Comparison of ENCODE assay signal across 8 mouse cellular contexts in the genomic region with DNA sequence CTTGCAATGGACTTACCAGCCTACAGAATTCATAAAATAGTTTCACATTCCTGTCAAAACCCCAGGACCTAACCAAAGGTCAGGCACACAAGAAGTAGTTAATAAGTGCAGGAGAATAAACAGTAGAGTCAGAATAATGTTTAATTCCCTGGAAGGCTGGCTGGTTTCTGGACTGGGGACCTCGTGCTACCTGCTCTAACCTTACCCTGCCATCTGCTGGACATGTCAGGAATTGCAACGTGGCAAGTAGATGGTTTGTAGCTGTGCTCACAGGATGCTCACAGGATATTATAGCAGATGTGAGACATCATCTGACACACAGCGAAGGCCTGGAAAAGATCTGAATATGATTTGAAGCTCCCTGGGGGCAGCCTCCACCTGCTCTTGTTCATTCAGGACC. TPM values are rescaled to one million over a fixed set of nuclear protein-coding genes. Genes with fewer than 3 reads are reported as not detected.
A peak's percentile ranks its signal among the peaks of the same experiment; 100 is the strongest.
DNase-seq lines count a peak whose midpoint lies in the region; ATAC-seq and TF ChIP-seq lines count a peak whose summit lies in the region.

No protein-coding gene starts in this region.

- intact Hi-C loops in heart, postnatal 14 days (cut with DNase I), result loop anchor here (2.0 kb wide), 1 partner anchor 20 kb away; no protein-coding TSS in a partner anchor

- TF ChIP-seq CTCF in CH12.LX (conservative IDR thresholded peaks at IDR 0.05 in 1 of 2, IDR thresholded peaks at IDR 0.05 in 1 of 2; ENCODE audit: low read depth in 2 of 2, low read length in 2 of 2), result peak; percentile 98 to 99
- TF ChIP-seq CTCF in thymus, adult 2 months (IDR thresholded peaks at IDR 0.05; ENCODE audit: borderline replicate concordance, control insufficient read depth, extremely low read depth, insufficient read depth, low read length, poor library complexity), result no peak

- H3K27me3 ChIP-seq in CH12.LX (replicated peaks), result no peaks in the 10 kb centered on the region
- no peaks in the 10 kb centered on the region for H3K27me3 ChIP-seq in embryonic facial prominence, embryonic 11.5 days (ENCODE audit: control insufficient read depth, insufficient read depth, low read length)
- H3K27me3 ChIP-seq in thymus, adult 2 months (ENCODE audit: control insufficient read depth, insufficient read depth, low read length), result no peaks in the 10 kb centered on the region

- H3K4me3 ChIP-seq in CH12.LX (replicated peaks in 1 of 3; ENCODE audit: low read depth in 2 of 3, low read length in 2 of 3, poor library complexity in 1 of 3), result no peak overlapping the region
- H3K4me3 ChIP-seq in embryonic facial prominence, embryonic 11.5 days (ENCODE audit: low read depth, low read length), result no peak overlapping the region
- H3K4me3 ChIP-seq in thymus, adult 2 months (ENCODE audit: control insufficient read depth, insufficient read depth, low read length), result no peak overlapping the region

- no peaks in the 10 kb centered on the region for H3K79me2 ChIP-seq in CH12.LX (replicated peaks; ENCODE audit: control insufficient read depth, extremely low read depth, insufficient read depth, poor library complexity, severe bottlenecking)

- in situ Hi-C loops in CH12.LX (cut with MboI; ENCODE audit: low pct_ligation_motif_present, low pct_unique_long_range_greater_than_20kb, low sequenced_read_pairs), result no loop called here

- H3K9ac ChIP-seq in CH12.LX (ENCODE audit: insufficient read depth, low read depth), result no peak overlapping the region
- H3K9ac ChIP-seq in embryonic facial prominence, embryonic 11.5 days (replicated peaks; ENCODE audit: low read length), result no peak overlapping the region

- H3K4me1 ChIP-seq in CH12.LX (ENCODE audit: control insufficient read depth in 1 of 2, insufficient read depth in 2 of 2), result peaks cover 28 to 55% of the 10 kb centered on the region in 2 experiments
- no peaks in the 10 kb centered on the region for H3K4me1 ChIP-seq in embryonic facial prominence, embryonic 11.5 days (ENCODE audit: control insufficient read depth, insufficient read depth, low read length)
- peaks cover 28% of the 10 kb centered on the region for H3K4me1 ChIP-seq in thymus, adult 2 months (replicated peaks; ENCODE audit: control insufficient read depth, insufficient read depth, low read length)

- no peak overlapping the region for H3K4me2 ChIP-seq in CH12.LX (ENCODE audit: insufficient read depth, low read depth, poor library complexity, severe bottlenecking)
- no peak overlapping the region for H3K4me2 ChIP-seq in embryonic facial prominence, embryonic 11.5 days (ENCODE audit: low read depth, low read length)

- no peaks in the 10 kb centered on the region for H3K36me3 ChIP-seq in CH12.LX (replicated peaks in 1 of 2; ENCODE audit: control insufficient read depth in 1 of 2, insufficient read depth in 1 of 2, low read length in 1 of 2)
- no peaks in the 10 kb centered on the region for H3K36me3 ChIP-seq in embryonic facial prominence, embryonic 11.5 days (replicated peaks; ENCODE audit: control insufficient read depth, insufficient read depth, low read depth, low read length)
- no peaks in the 10 kb centered on the region for H3K36me3 ChIP-seq in thymus, adult 2 months (ENCODE audit: control insufficient read depth, insufficient read depth, low read length)

- dilution Hi-C loops in CH12.LX (cut with MboI; ENCODE audit: extremely low pct_ligation_motif_present, extremely low pct_unique_long_range_greater_than_20kb, low sequenced_read_pairs), result no loop called here

- ATAC-seq in embryonic facial prominence, embryonic 11.5 days (replicated peaks; ENCODE audit: insufficient number of reproducible peaks, low FRiP score, low TSS enrichment, low read depth), result no peak
- peak; percentile 77 for ATAC-seq in neutrophil, adult 5-6 weeks (ENCODE audit: extremely low read depth, insufficient number of reproducible peaks, low FRiP score, poor library complexity, severe bottlenecking)

- no peak for TF ChIP-seq EP300 in CH12.LX (IDR thresholded peaks at IDR 0.05; ENCODE audit: low read length)

- 8% methylated on average over 3 of the region's 3 CpGs for WGBS in embryonic facial prominence, embryonic 11.5 days
- 4% methylated on average over 3 of the region's 3 CpGs for WGBS in thymus, adult 2 months

- TF ChIP-seq RAD21 in CH12.LX (IDR thresholded peaks at IDR 0.05; ENCODE audit: low read depth, low read length), result peak; percentile 93

- TF ChIP-seq POLR2A in CH12.LX (IDR thresholded peaks at IDR 0.05; ENCODE audit: low read depth, low read length), result no peak
- no peak for TF ChIP-seq POLR2A in thymus, adult 2 months (IDR thresholded peaks at IDR 0.05; ENCODE audit: control insufficient read depth, extremely low read depth, insufficient read depth, low read length, poor library complexity)

- DNase-seq in CH12.LX (ENCODE audit: extremely low read depth), result peak; percentile 90
- peak; percentile 84 for DNase-seq in adrenal gland, postnatal 36 days
- peak; percentile 88 for DNase-seq in embryonic facial prominence, embryonic 11.5 days (ENCODE audit: low spot score)
- peak; percentile 82 to 90 for DNase-seq in heart, postnatal 14 days
- DNase-seq in kidney, postnatal 36 days, result peak; percentile 83 to 93
- peak; percentile 73 for DNase-seq in lung, adult 18-20 months
- peak; percentile 87 for DNase-seq in thymus, adult 2 months

- H3K9me3 ChIP-seq in CH12.LX (replicated peaks; ENCODE audit: low read length), result peaks cover 16% of the 10 kb centered on the region
- no peaks in the 10 kb centered on the region for H3K9me3 ChIP-seq in embryonic facial prominence, embryonic 11.5 days (replicated peaks; ENCODE audit: control insufficient read depth, low read length)

- H3K27ac ChIP-seq in CH12.LX (ENCODE audit: insufficient read depth, low read depth), result no peak overlapping the region
- H3K27ac ChIP-seq in embryonic facial prominence, embryonic 11.5 days (replicated peaks; ENCODE audit: low read depth, low read length), result no peak overlapping the region
- H3K27ac ChIP-seq in thymus, adult 2 months (ENCODE audit: control insufficient read depth, insufficient read depth, low read length), result no peak overlapping the region

TF ChIP-seq in CH12.LX, 34 proteins besides CTCF, POLR2A, EP300 and RAD21 (continues in another document):
- TF ChIP-seq MAZ (IDR thresholded peaks at IDR 0.05; ENCODE audit: low read depth, low read length) (no peak), MXI1 (IDR thresholded peaks at IDR 0.05; ENCODE audit: low read depth, low read length) (no peak), MEF2A (IDR thresholded peaks at IDR 0.05; ENCODE audit: borderline replicate concordance, low read depth, low read length) (no peak), RCOR1 (conservative IDR thresholded peaks at IDR 0.05; ENCODE audit: low read depth, low read length) (no peak), MAFK (IDR thresholded peaks at IDR 0.05; ENCODE audit: insufficient replicate concordance, low read length) (no peak), POLR2AphosphoS2 (IDR thresholded peaks at IDR 0.05; ENCODE audit: low read depth, low read length) (no peak), USF1 (IDR thresholded peaks at IDR 0.05; ENCODE audit: low read depth, low read length) (no peak), BHLHE40 (IDR thresholded peaks at IDR 0.05; ENCODE audit: low read depth, low read length) (no peak), ZNF384 (IDR thresholded peaks at IDR 0.05; ENCODE audit: low read depth, low read length) (no peak), HCFC1 (IDR thresholded peaks at IDR 0.05; ENCODE audit: low read depth, low read length) (no peak), ZMIZ1 (IDR thresholded peaks at IDR 0.05; ENCODE audit: low read depth, low read length) (no peak), TCF12 (IDR thresholded peaks at IDR 0.05; ENCODE audit: low read depth, low read length) (0 out of 2 replicates have a peak, but pooled peaks have one; percentile 11), GABPA (IDR thresholded peaks at IDR 0.05; ENCODE audit: insufficient replicate concordance, low read depth, low read length) (no peak), CHD2 (IDR thresholded peaks at IDR 0.05; ENCODE audit: low read length) (no peak), IRF4 (IDR thresholded peaks at IDR 0.05; ENCODE audit: low read depth, low read length) (peak; percentile 27; the same call in 1 of the 2 replicates)

RNA-seq across cellular contexts. Expression of a gene that starts 7.3 kb away (rescaled TPM):
- total RNA-seq in CH12.LX (2012; rRNA removed), result 4.1 and 5.5 TPM in 2 replicates
- 5.3 and 6.2 TPM in 2 replicates for total RNA-seq in CH12.LX (2014; rRNA removed)
- polyA plus RNA-seq in CH12.LX (2012; ENCODE audit: insufficient read length, low read depth), result 2.7 and 3.0 TPM in 2 replicates
- total RNA-seq in adrenal gland, postnatal 36 days (2021), result 1 to 10 TPM; 1.1 to 1.3 TPM
- 0.92 and 1.2 TPM in 2 replicates for polyA plus RNA-seq in embryonic facial prominence, embryonic 11.5 days (2014; fragmentation: Nextera tagmentation; extraction: Ambion mirVana)
- 100 to 1,000 TPM; 470 to 485 TPM for total RNA-seq in heart, postnatal 14 days (2021)
- not detected in 2 replicates for total RNA-seq in neutrophil, adult 5-6 weeks (2017)
- polyA plus RNA-seq in thymus, adult 2 months (2012; rRNA removed), result 31.8 and 64.7 TPM in 2 replicates

RNA-seq across cellular contexts. Expression of a gene that starts 37.7 kb away (rescaled TPM):
- total RNA-seq in CH12.LX (2012; rRNA removed) (not detected in 2 replicates), CH12.LX (2014; rRNA removed) (not detected in 2 replicates)
- not detected in 2 replicates for polyA plus RNA-seq in CH12.LX (2012; ENCODE audit: insufficient read length, low read depth)
- not detected for total RNA-seq in adrenal gland, postnatal 36 days (2021)
- 4.5 and 5.1 TPM in 2 replicates for polyA plus RNA-seq in embryonic facial prominence, embryonic 11.5 days (2014; fragmentation: Nextera tagmentation; extraction: Ambion mirVana)
- not detected for total RNA-seq in heart, postnatal 14 days (2021)
- total RNA-seq in neutrophil, adult 5-6 weeks (2017), result not detected in 2 replicates
- not detected in 2 replicates for polyA plus RNA-seq in thymus, adult 2 months (2012; rRNA removed)

RNA-seq across cellular contexts. Expression of a gene that starts 40.0 kb away (rescaled TPM):
- total RNA-seq in CH12.LX (2012; rRNA removed) (5.4 and 11.5 TPM in 2 replicates), CH12.LX (2014; rRNA removed) (6.8 and 7.6 TPM in 2 replicates)
- 3.0 and 3.1 TPM in 2 replicates for polyA plus RNA-seq in CH12.LX (2012; ENCODE audit: insufficient read length, low read depth)
- total RNA-seq in adrenal gland, postnatal 36 days (2021), result 1 to 10 TPM; 2.8 to 3.7 TPM
- 12.2 and 12.5 TPM in 2 replicates for polyA plus RNA-seq in embryonic facial prominence, embryonic 11.5 days (2014; fragmentation: Nextera tagmentation; extraction: Ambion mirVana)
- total RNA-seq in heart, postnatal 14 days (2021), result 1 to 10 TPM; 3.6 to 4.0 TPM
- 2.8 TPM in 2 replicates for total RNA-seq in neutrophil, adult 5-6 weeks (2017)
- 1.4 and 2.0 TPM in 2 replicates for polyA plus RNA-seq in thymus, adult 2 months (2012; rRNA removed)

RNA-seq across cellular contexts. Expression of a gene that starts 59.1 kb away (rescaled TPM):
- total RNA-seq in CH12.LX (2012; rRNA removed) (0.34 and 1.2 TPM in 2 replicates), CH12.LX (2014; rRNA removed) (0.24 and 0.50 TPM in 2 replicates)
- 0.33 and 0.54 TPM in 2 replicates for polyA plus RNA-seq in CH12.LX (2012; ENCODE audit: insufficient read length, low read depth)
- 1 to 10 TPM; 1.5 to 1.7 TPM for total RNA-seq in adrenal gland, postnatal 36 days (2021)
- 0.42 and 0.43 TPM in 2 replicates for polyA plus RNA-seq in embryonic facial prominence, embryonic 11.5 days (2014; fragmentation: Nextera tagmentation; extraction: Ambion mirVana)
- total RNA-seq in heart, postnatal 14 days (2021), result 1 to 10 TPM in 1 of 2 experiments, under 1 TPM in 1; 0.48 to 1.3 TPM
- 1.6 and 2.3 TPM in 2 replicates for total RNA-seq in neutrophil, adult 5-6 weeks (2017)
- 1.7 and 2.1 TPM in 2 replicates for polyA plus RNA-seq in thymus, adult 2 months (2012; rRNA removed)

Comparison
In these comparisons a context has a peak if more than half of its experiments do, and no peak if none do; other contexts are left out.
1. RNA of a gene that starts 7.3 kb away (total RNA-seq): 470 to 485 TPM in heart, postnatal 14 days; 4.1 to 6.2 TPM in CH12.LX, 1.1 to 1.3 TPM in adrenal gland, postnatal 36 days and not detected in neutrophil, adult 5-6 weeks; every median in the first group is over 10 times any median in the second.
2. Peak in every context shown above with its lines, with median percentiles within 50 percentile points of each other: DNase-seq.